Mouse (Mus musculus) hindbrain, embryonic 11.5 days (tissue): ENCODE data around the gene Tfip11. TPM values are rescaled to one million over a fixed set of nuclear protein-coding genes. Genes with fewer than 3 reads are reported as not detected.
A peak's percentile ranks its signal among the peaks of the same experiment; 100 is the strongest.

Experiments
- ATAC-seq: fragments of 200-750 bp; cut with Nextera tagmentation; 2 replicates; pipeline ENCODE4 v1.8.0; 2017; ENCODE audit warnings: mild to moderate bottlenecking, moderate TSS enrichment, moderate library complexity; ENCODE audit not compliant: low FRiP score
- DNase-seq: peaks from one replicate; pipeline ENCODE4 v3.0.0-alpha.2; 2015; ENCODE audit warnings: low spot score
- H3K27ac ChIP-seq: fragments of 300-500 bp; sonication (generic); 2 replicates; pipeline ENCODE4 v1.5.1; 2014; ENCODE audit warnings: mild to moderate bottlenecking, low read depth, low read length
- H3K27me3 ChIP-seq: fragments of 300-500 bp; sonication (generic); 2 replicates; pipeline ENCODE4 v1.6.1; 2014; ENCODE audit warnings: mild to moderate bottlenecking, low read length, moderate library complexity, mixed read lengths; ENCODE audit not compliant: control insufficient read depth, insufficient read depth
- H3K36me3 ChIP-seq: fragments of 300-500 bp; sonication (generic); 2 replicates; pipeline ENCODE4 v1.6.1; 2014; ENCODE audit warnings: mild to moderate bottlenecking, low read length, moderate library complexity, mixed read lengths; ENCODE audit not compliant: control insufficient read depth, insufficient read depth
- H3K4me1 ChIP-seq: fragments of 300-500 bp; sonication (generic); replicated peaks from 2 replicates; pipeline ENCODE4 v1.6.1; 2014; ENCODE audit warnings: low read length, mixed read lengths; ENCODE audit not compliant: control insufficient read depth, insufficient read depth
- H3K4me2 ChIP-seq: fragments of 300-500 bp; sonication (generic); replicated peaks from 2 replicates; pipeline ENCODE4 v1.6.1; 2014; ENCODE audit warnings: mild to moderate bottlenecking, low read depth, low read length
- H3K4me3 ChIP-seq: fragments of 300-500 bp; sonication (generic); 2 replicates; pipeline ENCODE4 v1.5.1; 2014; ENCODE audit warnings: low read depth, low read length
- H3K9ac ChIP-seq: fragments of 300-500 bp; sonication (generic); 2 replicates; pipeline ENCODE4 v1.6.1; 2014; ENCODE audit warnings: low read depth, low read length
- H3K9me3 ChIP-seq: fragments of 300-500 bp; sonication (generic); 2 replicates; pipeline ENCODE4 v1.6.1; 2016; ENCODE audit warnings: low read length; ENCODE audit not compliant: control insufficient read depth
- WGBS: fragments of 180-500 bp; shearing (Covaris S2); extraction: QIAGEN DNeasy Blood & Tissue Kit; methylation state at CpG from one replicate; pipeline ENCODE4 v1.1.7; 2014; 5-methylcytosine and 5-hydroxymethylcytosine counted together
- polyA plus RNA-seq: library from polyadenylated mRNA; unstranded; fragments of >200 nt; fragmentation: Nextera tagmentation; extraction: Ambion mirVana; gene quantifications from 2 replicates; pipeline ENCODE4 v1.2.1, GENCODE M21; 2014

Gene Tfip11
- polyA plus RNA-seq, 1 experiment from 2014 or later: 17.6 TPM

DNA sequence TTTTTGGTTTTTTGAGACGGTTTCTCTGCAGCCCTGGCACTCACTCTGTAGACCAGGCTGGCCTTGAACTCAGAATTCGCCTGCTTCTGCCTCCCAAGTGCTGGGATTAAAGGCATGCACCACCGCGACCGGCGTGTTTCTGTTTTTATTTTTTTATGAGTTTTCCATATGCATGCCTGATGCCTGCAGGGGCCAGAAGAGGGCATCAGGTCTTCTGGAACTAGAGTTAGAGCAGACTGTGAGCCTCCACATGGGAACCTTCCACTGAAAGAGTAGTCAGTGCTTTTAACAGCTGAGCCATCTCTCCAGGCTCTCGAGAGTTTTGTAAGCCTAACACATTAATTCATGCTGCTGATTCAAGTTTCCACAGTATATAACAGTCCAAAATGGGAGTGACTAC, 13.1 kb downstream of the Tfip11 start:
- Histone ChIP-seq H3K36me3 (peaks cover 5% of the 10 kb centered on the region), H3K9me3 (no peaks in the 10 kb centered on the region), H3K27me3 (no peaks in the 10 kb centered on the region), H3K4me1 (peaks cover 8% of the 10 kb centered on the region), H3K4me3 (no peak overlapping the region), H3K9ac (no peak overlapping the region), H3K4me2 (no peak overlapping the region), H3K27ac (no peak overlapping the region)
- DNase-seq: no peak
- ATAC-seq: no peak
- WGBS: 71% methylated on average over 7 of the region's 7 CpGs

DNA sequence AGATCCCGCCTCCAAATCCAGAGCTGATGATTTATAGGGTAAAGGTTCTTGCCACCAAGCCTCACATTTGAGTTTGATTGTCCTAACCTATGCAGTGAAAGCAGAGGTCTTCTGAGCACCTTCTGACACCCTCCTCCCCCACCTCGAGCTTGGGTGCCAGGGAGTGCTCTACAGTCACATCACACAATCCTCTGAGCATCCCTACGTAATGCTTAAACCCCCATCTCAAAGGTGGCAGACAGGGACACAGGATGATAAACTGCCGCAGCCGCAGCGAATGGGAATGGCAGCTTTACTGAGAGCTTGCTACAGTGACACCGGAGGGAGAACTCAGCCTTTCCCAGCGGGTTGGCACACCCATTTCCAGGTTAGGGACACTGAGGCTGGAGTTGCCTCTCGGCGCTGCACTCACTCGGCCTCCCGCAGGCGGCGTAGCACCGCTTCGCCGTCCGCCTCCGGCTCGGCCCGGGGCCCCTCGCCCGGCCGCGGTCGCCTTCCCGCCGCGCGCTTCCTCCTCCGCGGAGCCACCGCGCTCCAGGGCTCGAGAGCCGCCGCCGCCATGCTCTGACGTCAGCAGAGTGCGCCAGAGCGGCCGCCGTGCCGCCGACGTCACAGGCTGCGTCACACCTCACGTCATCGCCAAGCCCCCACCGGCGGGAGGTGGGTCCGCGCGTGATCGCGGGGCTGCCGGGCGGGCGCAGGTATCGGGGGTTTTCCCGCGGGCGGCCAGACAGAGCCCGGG, 16.5 kb downstream of the Tfip11 start, which contains the start of the genes Srrd and Hps4:
Gene Srrd (minus strand): TSS at position 578 of the 742 bp plus-strand sequence.
Gene Hps4 (plus strand): TSS at position 621 of the 742 bp plus-strand sequence.
- Histone ChIP-seq H3K27ac (no peak within 1 kb of the TSS), H3K4me2 (peak within 1 kb of the TSS; percentile 73)
- ATAC-seq: peak; percentile 59; the same call in 1 of the 2 replicates

DNA sequence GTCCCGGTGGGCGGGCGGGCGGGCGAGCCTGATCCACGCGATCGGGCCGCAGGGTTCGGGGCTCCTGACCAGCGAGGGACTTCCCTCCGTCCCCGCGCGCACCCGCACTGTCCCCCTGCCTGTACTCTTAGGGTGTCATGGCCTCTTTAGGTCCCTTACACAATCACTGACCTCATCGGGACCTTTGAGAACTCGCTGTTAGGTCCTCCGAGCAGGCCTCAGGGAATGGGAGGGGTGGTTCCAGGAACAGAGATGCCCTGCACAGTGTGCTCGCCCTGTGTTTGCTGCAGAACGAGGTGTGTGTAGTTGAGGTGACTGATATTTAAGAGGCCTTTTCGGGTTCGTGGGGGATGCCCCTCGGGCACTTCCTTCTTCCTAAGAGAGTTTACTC, 17.0 kb downstream of the Tfip11 start:
- Histone ChIP-seq H3K4me1 (peaks cover 8% of the 10 kb centered on the region), H3K4me3 (peak overlapping the region; percentile 90), H3K27me3 (no peaks in the 10 kb centered on the region), H3K9me3 (no peaks in the 10 kb centered on the region), H3K4me2 (peak overlapping the region; percentile 73), H3K9ac (peak overlapping the region; percentile 67), H3K36me3 (0 out of 2 replicates have a peak, but pooled peaks cover 2% of the 10 kb centered on the region), H3K27ac (no peak overlapping the region)
- WGBS: 2% methylated on average over 24 of the region's 24 CpGs
- DNase-seq (peak; percentile 61), ATAC-seq (peak; percentile 75)

More for the DNA sequence above, 16.5 kb downstream of the Tfip11 start, which contains the start of the genes Srrd and Hps4:
- Histone ChIP-seq H3K4me3 (peak within 1 kb of the TSS; percentile 90), H3K9ac (peak within 1 kb of the TSS; percentile 67), H3K4me1 (peaks cover 8% of the 10 kb centered on the region), H3K36me3 (peaks cover 2% of the 10 kb centered on the region; the same call in 1 of the 2 replicates), H3K27me3 (no peaks in the 10 kb centered on the region), H3K9me3 (no peaks in the 10 kb centered on the region)
- DNase-seq: peak; percentile 91
- WGBS: 3% methylated on average over 44 of the region's 64 CpGs

DNA sequence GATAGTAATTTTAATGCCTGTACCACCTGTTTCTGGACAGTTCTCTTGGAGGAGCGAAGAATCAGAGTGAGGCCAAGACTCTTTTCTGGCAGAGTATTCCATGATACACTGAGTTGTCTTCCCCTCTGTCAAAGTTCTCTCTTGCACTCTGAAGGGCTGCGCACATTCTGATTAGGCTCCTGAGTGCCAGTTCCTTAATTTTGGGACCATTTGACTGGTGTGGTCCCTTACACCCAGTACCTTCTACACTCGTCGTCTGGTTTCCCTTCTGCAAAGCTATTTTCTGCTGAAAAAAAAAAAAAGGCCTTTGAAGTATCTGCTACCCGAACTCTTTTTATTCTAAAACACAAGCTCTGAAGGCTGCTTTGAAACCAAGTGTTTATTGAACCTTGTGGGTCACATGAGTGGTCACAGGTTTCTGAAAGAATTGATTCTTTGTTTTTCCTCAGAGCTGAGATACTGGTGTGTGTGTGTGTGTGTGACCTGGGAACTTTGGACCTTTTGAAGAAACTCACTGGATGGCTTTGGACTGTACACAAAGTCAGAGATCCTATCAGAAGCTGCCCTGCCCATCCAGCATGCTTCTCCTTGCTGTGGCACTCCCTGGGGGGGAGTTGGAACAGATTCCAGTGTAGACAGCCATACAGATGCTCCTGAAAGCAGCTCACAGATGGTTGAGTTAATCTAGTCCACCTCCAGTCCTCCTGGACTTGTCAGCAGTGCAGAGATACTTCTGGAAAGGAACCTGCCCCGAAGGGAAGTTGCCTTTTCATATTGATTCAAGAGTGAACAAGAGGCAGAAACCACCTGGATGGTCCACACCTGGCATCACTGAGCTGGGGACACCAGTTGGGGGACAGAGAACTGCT, 18.2 kb downstream of the Tfip11 start:
- 81% methylated on average over 6 of the region's 6 CpGs for WGBS
- no peak overlapping the region for H3K4me3 ChIP-seq
- H3K27ac ChIP-seq: no peak overlapping the region
- peaks cover 8% of the 10 kb centered on the region for H3K4me1 ChIP-seq
- H3K27me3 ChIP-seq: no peaks in the 10 kb centered on the region
- H3K9ac ChIP-seq: no peak overlapping the region
- ATAC-seq (no peak), DNase-seq (no peak)
- no peaks in the 10 kb centered on the region for H3K9me3 ChIP-seq
- H3K36me3 ChIP-seq: no peaks in the 10 kb centered on the region
- no peak overlapping the region for H3K4me2 ChIP-seq

DNA sequence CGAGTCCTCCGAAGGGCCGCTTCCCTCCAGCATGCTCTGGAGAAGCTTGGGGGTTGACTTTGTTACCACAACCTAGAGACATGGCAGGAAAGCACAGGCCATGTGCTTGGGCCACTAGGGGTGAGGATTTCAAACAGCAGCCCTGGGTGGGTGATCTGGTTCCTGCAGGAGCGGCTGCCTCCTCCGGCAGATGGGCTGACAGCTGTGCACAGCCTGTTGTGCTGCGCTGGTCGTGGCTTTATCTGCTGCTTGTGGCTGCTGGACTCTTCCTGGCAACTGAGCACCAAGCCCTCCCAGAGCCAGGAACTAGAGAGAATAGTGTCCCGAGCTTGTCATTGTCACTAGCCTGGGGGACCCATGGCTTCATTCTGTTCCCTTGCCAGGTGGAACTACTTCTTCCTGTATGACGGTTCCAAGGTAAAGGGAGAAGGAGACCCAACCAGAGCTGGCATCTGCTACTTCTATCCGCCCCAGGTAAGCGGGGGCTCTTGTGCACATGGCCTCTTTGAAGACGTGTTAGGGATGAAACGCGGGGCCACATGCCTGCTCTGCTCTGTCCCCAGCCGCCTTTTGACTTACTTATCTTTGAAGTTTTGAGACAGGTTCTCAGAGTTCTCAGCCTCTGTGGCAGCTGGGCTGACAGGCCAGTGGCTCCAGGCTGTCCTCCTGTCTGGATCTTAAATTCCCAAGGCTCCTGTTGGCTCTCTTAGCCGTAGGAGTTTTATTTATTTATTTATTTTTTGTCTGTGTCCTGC, 20.2 kb downstream of the Tfip11 start:
- H3K27me3 ChIP-seq: no peaks in the 10 kb centered on the region
- H3K4me1 ChIP-seq: peaks cover 8% of the 10 kb centered on the region
- DNase-seq (no peak), ATAC-seq (no peak)
- no peak overlapping the region for H3K4me3 ChIP-seq
- H3K36me3 ChIP-seq: 0 out of 2 replicates have a peak, but pooled peaks cover 2% of the 10 kb centered on the region
- 85% methylated on average over 16 of the region's 16 CpGs for WGBS
- H3K27ac ChIP-seq: no peak overlapping the region
- H3K9me3 ChIP-seq: no peaks in the 10 kb centered on the region
- H3K4me2 ChIP-seq: no peak overlapping the region
- H3K9ac ChIP-seq: no peak overlapping the region

DNA sequence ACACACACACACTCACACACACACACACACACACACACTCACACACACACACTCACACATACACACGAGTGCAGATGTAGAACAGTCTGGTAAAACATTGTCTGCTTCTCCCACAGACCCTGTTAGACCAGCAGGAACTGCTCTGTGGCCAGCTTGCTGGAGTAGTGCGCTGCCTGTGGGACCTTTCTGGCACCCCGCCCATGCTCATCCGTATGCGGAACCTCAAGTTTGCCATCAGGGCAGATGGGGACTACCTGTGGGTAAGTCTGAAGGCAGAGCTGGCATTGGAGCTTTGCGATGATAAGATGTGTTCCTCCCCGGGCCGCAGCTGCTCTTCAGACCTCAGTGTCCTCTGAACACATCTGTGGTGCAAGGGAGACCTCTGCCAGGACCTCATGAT, 23.0 kb downstream of the Tfip11 start:
- no peak overlapping the region for H3K4me3 ChIP-seq
- H3K36me3 ChIP-seq: 0 out of 2 replicates have a peak, but pooled peaks cover 2% of the 10 kb centered on the region
- ATAC-seq: no peak

DNA sequence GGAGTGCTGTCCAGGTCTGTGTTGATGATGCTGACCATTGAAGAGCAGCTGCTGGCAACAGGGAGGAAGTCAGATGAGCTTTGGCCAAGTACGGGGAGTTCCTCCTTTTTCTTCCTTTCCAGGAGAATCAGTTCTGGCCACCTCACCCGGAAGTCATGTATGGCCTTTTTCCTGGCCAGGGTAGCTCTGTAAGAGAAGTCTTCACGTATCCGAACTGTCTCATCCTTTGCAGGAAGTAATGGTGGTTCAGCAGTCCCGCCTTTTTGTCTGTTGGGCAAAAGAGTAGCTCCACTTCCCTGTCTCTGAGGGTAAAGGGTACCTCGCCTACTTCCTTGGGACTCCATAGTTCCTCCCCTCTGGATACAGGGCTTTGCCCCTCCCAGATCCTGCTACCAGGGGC, 29.3 kb downstream of the Tfip11 start:
- no peaks in the 10 kb centered on the region for H3K36me3 ChIP-seq
- 89% methylated on average over 6 of the region's 6 CpGs for WGBS

More for the DNA sequence above, 23.0 kb downstream of the Tfip11 start:
- no peaks in the 10 kb centered on the region for H3K4me1 ChIP-seq
- no peak overlapping the region for H3K27ac ChIP-seq
- WGBS: 92% methylated on average over 8 of the region's 8 CpGs
- no peak for DNase-seq
- no peaks in the 10 kb centered on the region for H3K9me3 ChIP-seq
- no peaks in the 10 kb centered on the region for H3K27me3 ChIP-seq
- H3K4me2 ChIP-seq: no peak overlapping the region
- H3K9ac ChIP-seq: no peak overlapping the region

DNA sequence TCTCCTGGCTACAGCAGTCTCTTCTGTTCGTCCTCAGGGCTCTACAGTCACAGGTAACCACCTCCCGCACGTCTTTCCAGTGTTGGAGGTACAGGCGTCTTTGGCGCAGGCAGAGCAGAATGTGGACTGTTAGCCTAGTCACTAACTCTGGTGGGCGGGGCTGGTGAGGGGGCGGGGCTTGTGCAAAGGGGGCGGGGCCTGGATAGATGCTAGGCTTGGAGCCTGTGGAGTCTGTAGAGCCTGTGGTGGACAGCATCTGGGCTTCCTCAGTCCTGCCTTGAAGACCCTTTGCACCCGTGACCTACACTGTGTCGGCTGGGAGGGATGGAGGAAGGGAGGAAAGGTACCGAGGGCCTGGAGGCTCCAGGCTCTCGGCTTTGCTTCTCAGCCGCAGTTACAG, 29.8 kb downstream of the Tfip11 start, which contains the start of gene Gm6583:
Gene Gm6583 (minus strand): TSS at position 124 of the 400 bp plus-strand sequence.
- Histone ChIP-seq H3K4me3 (no peak within 1 kb of the TSS), H3K36me3 (no peaks in the 10 kb centered on the region), H3K4me1 (no peaks in the 10 kb centered on the region), H3K27ac (no peak within 1 kb of the TSS), H3K4me2 (no peak within 1 kb of the TSS), H3K9me3 (no peaks in the 10 kb centered on the region), H3K9ac (no peak within 1 kb of the TSS), H3K27me3 (no peaks in the 10 kb centered on the region)
- ATAC-seq (no peak), DNase-seq (no peak)
- WGBS: 63% methylated on average over 13 of the region's 13 CpGs

More for the DNA sequence above, 29.3 kb downstream of the Tfip11 start:
- Histone ChIP-seq H3K27ac (no peak overlapping the region), H3K4me1 (no peaks in the 10 kb centered on the region), H3K9ac (no peak overlapping the region), H3K4me3 (no peak overlapping the region), H3K4me2 (no peak overlapping the region), H3K9me3 (no peaks in the 10 kb centered on the region), H3K27me3 (no peaks in the 10 kb centered on the region)
- no peak for DNase-seq
- ATAC-seq: no peak
